Mouse (Mus musculus): ENCODE data around the gene Nmrk2. TPM values are rescaled to one million over a fixed set of nuclear protein-coding genes. Genes with fewer than 3 reads are reported as not detected.

Nmrk2 gene
- total and polyA plus RNA-seq, 3 experiments: not detected

GRCm38 (mm10) chr10:81165118-81165517 lies 36.7 kb downstream of the Nmrk2 start:
- H3K27ac ChIP-seq (ENCODE audit: insufficient read depth, low read depth): no peak overlapping the region
- DNase-seq (ENCODE audit: extremely low read depth): no peak
- H3K4me1 ChIP-seq (ENCODE audit: control insufficient read depth in 1 of 2, insufficient read depth in 2 of 2): peaks cover 35 to 74% of the 10 kb centered on the region in 2 experiments
- H3K79me2 ChIP-seq (replicated peaks; ENCODE audit: control insufficient read depth, extremely low read depth, insufficient read depth, poor library complexity, severe bottlenecking): peaks cover 41% of the 10 kb centered on the region
- TF ChIP-seq USF1 (IDR thresholded peaks at IDR 0.05; ENCODE audit: low read depth, low read length): no peak
- H3K9me3 ChIP-seq (replicated peaks; ENCODE audit: low read length): no peaks in the 10 kb centered on the region
- no peak overlapping the region for H3K4me3 ChIP-seq (replicated peaks in 1 of 3; ENCODE audit: low read depth in 2 of 3, low read length in 2 of 3, poor library complexity in 1 of 3)
- in situ Hi-C loops (cut with MboI; ENCODE audit: low pct_ligation_motif_present, low pct_unique_long_range_greater_than_20kb, low sequenced_read_pairs): loop anchor here (10.0 kb wide), 1 partner anchor 240 kb away; no protein-coding TSS in a partner anchor
- dilution Hi-C loops (cut with MboI; ENCODE audit: extremely low pct_ligation_motif_present, extremely low pct_unique_long_range_greater_than_20kb, low sequenced_read_pairs): no loop called here
- no peak overlapping the region for H3K4me2 ChIP-seq (ENCODE audit: insufficient read depth, low read depth, poor library complexity, severe bottlenecking)
- peaks cover 22 to 51% of the 10 kb centered on the region in 2 experiments for H3K36me3 ChIP-seq (replicated peaks in 1 of 2; ENCODE audit: control insufficient read depth in 1 of 2, insufficient read depth in 1 of 2, low read length in 1 of 2)
- no peaks in the 10 kb centered on the region for H3K27me3 ChIP-seq (replicated peaks)
- H3K9ac ChIP-seq (ENCODE audit: insufficient read depth, low read depth): no peak overlapping the region

- Histone ChIP-seq H3K9me3 (replicated peaks; ENCODE audit: low read length) (no peaks in the 10 kb centered on the region), H3K79me2 (replicated peaks; ENCODE audit: control insufficient read depth, extremely low read depth, insufficient read depth, poor library complexity, severe bottlenecking) (peaks cover 40% of the 10 kb centered on the region), H3K4me3 (replicated peaks in 1 of 3; ENCODE audit: low read depth in 2 of 3, low read length in 2 of 3, poor library complexity in 1 of 3) (peak overlapping the region; percentile 26 to 42 (median 30)), H3K4me2 (ENCODE audit: insufficient read depth, low read depth, poor library complexity, severe bottlenecking) (peak overlapping the region; percentile 18; the same call in 1 of the 2 replicates), H3K27ac (ENCODE audit: insufficient read depth, low read depth) (peak overlapping the region; percentile 83), H3K4me1 (ENCODE audit: control insufficient read depth in 1 of 2, insufficient read depth in 2 of 2) (peaks cover 35 to 70% of the 10 kb centered on the region in 2 experiments), H3K9ac (ENCODE audit: insufficient read depth, low read depth) (no peak overlapping the region), H3K36me3 (replicated peaks in 1 of 2; ENCODE audit: control insufficient read depth in 1 of 2, insufficient read depth in 1 of 2, low read length in 1 of 2) (peaks cover 46 to 78% of the 10 kb centered on the region in 2 experiments), H3K27me3 (replicated peaks) (no peaks in the 10 kb centered on the region)
- no peak for DNase-seq (ENCODE audit: extremely low read depth)
- TF ChIP-seq MXI1 (IDR thresholded peaks at IDR 0.05; ENCODE audit: low read depth, low read length) (0 out of 2 replicates have a peak, but pooled peaks have one; percentile 4), ELF1 (IDR thresholded peaks at IDR 0.05; ENCODE audit: low read depth, low read length) (no peak), IRF4 (IDR thresholded peaks at IDR 0.05; ENCODE audit: low read depth, low read length) (0 out of 2 replicates have a peak, but pooled peaks have one; percentile 21), NELFE (IDR thresholded peaks at IDR 0.05; ENCODE audit: low read depth, low read length) (peak; percentile 27; the same call in 1 of the 2 replicates), GABPA (IDR thresholded peaks at IDR 0.05; ENCODE audit: insufficient replicate concordance, low read depth, low read length) (no peak), SIN3A (IDR thresholded peaks at IDR 0.05; ENCODE audit: low read length) (0 out of 2 replicates have a peak, but pooled peaks have one; percentile 2), ZMIZ1 (IDR thresholded peaks at IDR 0.05; ENCODE audit: low read depth, low read length) (peak; percentile 40; the same call in 1 of the 2 replicates), MAX (IDR thresholded peaks at IDR 0.05; ENCODE audit: low read length) (no peak; the same call in 1 of the 2 replicates), ZNF384 (IDR thresholded peaks at IDR 0.05; ENCODE audit: low read depth, low read length) (no peak), ZKSCAN1 (IDR thresholded peaks at IDR 0.05; ENCODE audit: borderline replicate concordance, low read depth, low read length) (no peak), POLR2A (IDR thresholded peaks at IDR 0.05; ENCODE audit: low read depth, low read length) (peak; percentile 11; the same call in 1 of the 2 replicates), HCFC1 (IDR thresholded peaks at IDR 0.05; ENCODE audit: low read depth, low read length) (peak; percentile 10; the same call in 1 of the 2 replicates), CHD2 (IDR thresholded peaks at IDR 0.05; ENCODE audit: low read length) (peak; percentile 23; the same call in 1 of the 2 replicates), E2F4 (IDR thresholded peaks at IDR 0.05; ENCODE audit: insufficient replicate concordance, low read depth, low read length) (no peak), TBP (conservative IDR thresholded peaks at IDR 0.05; ENCODE audit: low read depth, low read length) (0 out of 2 replicates have a peak, but pooled peaks have one; percentile 4)
- in situ Hi-C loops (cut with MboI; ENCODE audit: low pct_ligation_motif_present, low pct_unique_long_range_greater_than_20kb, low sequenced_read_pairs) (loop anchor here (10.0 kb wide), 1 partner anchor 237 kb away; no protein-coding TSS in a partner anchor), dilution Hi-C loops (cut with MboI; ENCODE audit: extremely low pct_ligation_motif_present, extremely low pct_unique_long_range_greater_than_20kb, low sequenced_read_pairs) (no loop called here)
Observed at GRCm38 (mm10) chr10:81162318-81162652, 39.6 kb downstream of the Nmrk2 start.
